Mouse (Mus musculus) liver, adult 2 months (tissue): ENCODE results near the gene Rint1. TPM values are rescaled to one million over a fixed set of nuclear protein-coding genes. Genes with fewer than 3 reads are reported as not detected.
"Not testable (repeated sequence)": the region's sequence is repeated elsewhere in the genome, so short reads cannot be mapped to it uniquely, and the experiment has no call there.

Experiments used
- DNase-seq: peaks from one replicate; pipeline ENCODE4 v3.0.0-alpha.2; 2011; ENCODE audit warnings: low read depth, low spot score; ENCODE audit errors: extremely low read depth
- H3K27ac ChIP-seq: fragments of 200-500 bp; replicated peaks from 2 replicates; pipeline ENCODE4 v1.5.1; 2012; ENCODE audit warnings: low read depth, mild to moderate bottlenecking, control low read depth, inconsistent platforms, low read length; ENCODE audit not compliant: insufficient read depth
- H3K27me3 ChIP-seq: fragments of 200-500 bp; 2 replicates; pipeline ENCODE4 v1.6.1; 2012; ENCODE audit warnings: mild to moderate bottlenecking, moderate library complexity, low read length, inconsistent platforms; ENCODE audit not compliant: control insufficient read depth, insufficient read depth
- H3K36me3 ChIP-seq: fragments of 200-500 bp; 2 replicates; pipeline ENCODE4 v1.6.1; 2012; ENCODE audit warnings: low read length, inconsistent platforms; ENCODE audit not compliant: control insufficient read depth, insufficient read depth
- H3K4me1 ChIP-seq: fragments of 200-500 bp; 2 replicates; pipeline ENCODE4 v1.6.1; 2011; ENCODE audit warnings: low read length; ENCODE audit not compliant: control insufficient read depth, insufficient read depth
- H3K4me3 ChIP-seq: fragments of 200-500 bp; 2 replicates; pipeline ENCODE4 v1.5.1; 2011; ENCODE audit warnings: low read depth, mild to moderate bottlenecking, control low read depth, low read length, moderate library complexity; ENCODE audit not compliant: insufficient read depth
- H3K79me2 ChIP-seq: fragments of 200-500 bp; 2 replicates; pipeline ENCODE4 v1.6.1; 2012; ENCODE audit warnings: inconsistent platforms, mild to moderate bottlenecking, low read length, moderate library complexity; ENCODE audit not compliant: control insufficient read depth, insufficient read depth
- H3K9ac ChIP-seq: fragments of 200-500 bp; 2 replicates; pipeline ENCODE4 v1.6.1; 2012; ENCODE audit warnings: low read depth, mild to moderate bottlenecking, control low read depth, inconsistent platforms, low read length
- CTCF ChIP-seq: fragments of 200-500 bp; IDR thresholded peaks from 2 replicates; pipeline ENCODE4 v1.5.1; 2011; ENCODE audit warnings: low read depth, low read length, control low read depth
- POLR2A ChIP-seq: fragments of 200-500 bp; IDR thresholded peaks from 2 replicates; pipeline ENCODE4 v1.6.1; 2011; ENCODE audit warnings: low read length, control low read depth; ENCODE audit not compliant: insufficient read depth; ENCODE audit errors: extremely low read depth
- WGBS: fragments of 180-500 bp; shearing (Covaris S2); methylation state at CpG from one replicate; pipeline ENCODE4 v1.1.7; 2018; 5-methylcytosine and 5-hydroxymethylcytosine counted together
- polyA plus RNA-seq: library from polyadenylated mRNA; depleted of rRNA; stranded (reverse); fragments of >200 nt; gene quantifications from 2 replicates; pipeline ENCODE4 v1.2.3, GENCODE M21; 2012
- total RNA-seq: library from RNA; depleted of rRNA; stranded (reverse); fragments of >200 nt; gene quantifications from 2 replicates; pipeline ENCODE4 v1.2.3, GENCODE M21; 2014

Gene Rint1
- total and polyA plus RNA-seq, 2 experiments: 13.6 TPM

DNA sequence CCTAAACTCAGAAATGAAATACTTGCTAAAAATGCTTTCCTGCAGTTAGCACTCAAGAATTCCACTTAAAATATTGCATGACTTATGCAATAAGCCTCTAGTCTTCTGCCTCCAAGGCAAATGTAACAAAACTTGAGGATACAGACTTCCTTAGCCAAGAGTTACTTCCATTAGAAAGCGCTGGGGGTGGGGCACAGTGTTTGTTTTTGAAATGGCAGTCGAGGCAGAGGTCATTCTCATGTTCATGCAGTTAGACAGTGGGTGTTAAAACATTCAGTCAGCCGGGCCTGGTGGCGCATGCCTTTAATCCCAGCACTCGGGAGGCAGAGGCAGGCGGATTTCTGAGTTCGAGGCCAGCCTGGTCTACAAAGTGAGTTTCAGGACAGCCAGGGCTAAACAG lies 50.6 kb downstream of the Rint1 start:
- Histone ChIP-seq H3K27me3 (no peaks in the 10 kb centered on the region), H3K79me2 (no peaks in the 10 kb centered on the region; the same call in 1 of the 2 replicates), H3K36me3 (peaks cover 16% of the 10 kb centered on the region), H3K4me1 (0 out of 2 replicates have a peak, but pooled peaks cover 3% of the 10 kb centered on the region), H3K4me3 (no peak overlapping the region), H3K27ac (no peak overlapping the region), H3K9ac (no peak overlapping the region)
- DNase-seq: no peak
- no peak for TF ChIP-seq CTCF
- TF ChIP-seq POLR2A: no peak
- WGBS: 81% methylated on average over 7 of the region's 7 CpGs

DNA sequence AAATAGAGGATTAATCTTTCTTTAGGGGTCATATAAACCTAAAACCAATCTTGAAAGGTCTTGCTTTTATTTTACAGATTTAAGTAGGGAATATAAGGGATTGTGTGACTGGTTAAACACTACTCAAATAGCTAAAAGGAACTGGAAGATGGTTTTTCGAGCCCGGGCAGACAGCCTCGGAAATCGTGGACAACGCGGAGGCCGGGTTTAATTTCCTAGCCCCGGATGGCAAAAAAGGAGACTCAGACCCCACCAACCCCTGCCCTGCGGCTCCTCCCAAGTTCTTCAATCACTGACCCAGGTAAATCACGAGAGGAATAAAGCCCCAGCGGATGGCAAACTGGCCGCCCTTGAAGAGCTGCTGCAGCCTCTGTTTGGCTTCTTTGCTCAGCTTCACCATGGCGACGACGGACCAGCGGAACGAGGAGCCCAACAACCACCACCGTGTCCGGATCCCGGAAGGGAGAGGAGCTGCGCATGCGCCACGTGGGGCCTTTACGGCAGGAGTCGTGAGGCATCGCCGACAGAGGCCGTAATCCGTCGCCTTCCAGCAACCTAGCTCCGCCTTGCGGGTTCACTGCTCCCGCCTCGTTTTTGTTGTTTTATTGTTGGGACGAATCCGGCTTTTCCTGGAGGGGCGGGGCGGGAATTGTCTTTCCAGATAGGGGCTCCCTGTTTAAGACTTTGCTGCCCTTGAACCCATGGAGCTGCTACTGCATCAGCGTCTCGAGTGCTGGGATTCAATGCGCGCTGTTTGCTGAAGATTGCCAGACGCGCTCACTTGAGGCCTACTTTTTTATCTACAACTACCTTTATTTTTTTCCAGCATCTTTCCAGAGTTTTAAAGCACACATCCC lies 56.4 kb downstream of the Rint1 start, which contains the start of gene Tomm7:
TSS of gene Tomm7 (minus strand) at position 488 of the 857 bp plus-strand sequence.
- H3K4me3 ChIP-seq: peak within 1 kb of the TSS; percentile 60
- 0 out of 2 replicates have a peak, but pooled peaks cover 3% of the 10 kb centered on the region for H3K4me1 ChIP-seq
- peak within 1 kb of the TSS; percentile 6 for H3K27ac ChIP-seq
- H3K9ac ChIP-seq: peak within 1 kb of the TSS; percentile 60
- H3K36me3 ChIP-seq: peaks cover 13% of the 10 kb centered on the region
- TF ChIP-seq POLR2A: peak; percentile 62
- no peak for TF ChIP-seq CTCF
- H3K27me3 ChIP-seq: 0 out of 2 replicates have a peak, but pooled peaks cover 2% of the 10 kb centered on the region
- peak; percentile 92 for DNase-seq
- WGBS: under 1% methylated on average over 44 of the region's 44 CpGs
- no peaks in the 10 kb centered on the region; the same call in 1 of the 2 replicates for H3K79me2 ChIP-seq

DNA sequence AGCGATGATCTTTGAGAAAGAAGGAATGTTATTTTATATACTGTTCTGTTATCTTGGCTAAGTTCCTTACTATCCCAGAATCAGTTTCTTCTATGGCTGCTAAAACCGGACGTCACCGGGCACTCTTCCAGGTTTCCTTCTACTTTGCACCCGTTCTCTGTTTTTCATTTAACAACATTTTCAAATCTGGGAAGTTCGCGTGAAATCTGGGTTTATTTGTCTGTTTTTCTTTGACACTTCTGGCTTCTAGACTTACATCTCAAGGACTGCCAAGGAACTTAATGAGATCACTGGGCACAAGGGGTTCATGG lies 57.0 kb downstream of the Rint1 start:
- H3K4me3 ChIP-seq: no peak overlapping the region
- H3K27me3 ChIP-seq: 0 out of 2 replicates have a peak, but pooled peaks cover 2% of the 10 kb centered on the region
- H3K4me1 ChIP-seq: 0 out of 2 replicates have a peak, but pooled peaks cover 3% of the 10 kb centered on the region
- H3K27ac ChIP-seq: no peak overlapping the region
- no peaks in the 10 kb centered on the region; the same call in 1 of the 2 replicates for H3K79me2 ChIP-seq
- no peak for DNase-seq
- 13% methylated on average over 7 of the region's 7 CpGs for WGBS
- H3K36me3 ChIP-seq: peaks cover 8% of the 10 kb centered on the region
- TF ChIP-seq POLR2A: no peak
- TF ChIP-seq CTCF: no peak
- no peak overlapping the region for H3K9ac ChIP-seq

DNA sequence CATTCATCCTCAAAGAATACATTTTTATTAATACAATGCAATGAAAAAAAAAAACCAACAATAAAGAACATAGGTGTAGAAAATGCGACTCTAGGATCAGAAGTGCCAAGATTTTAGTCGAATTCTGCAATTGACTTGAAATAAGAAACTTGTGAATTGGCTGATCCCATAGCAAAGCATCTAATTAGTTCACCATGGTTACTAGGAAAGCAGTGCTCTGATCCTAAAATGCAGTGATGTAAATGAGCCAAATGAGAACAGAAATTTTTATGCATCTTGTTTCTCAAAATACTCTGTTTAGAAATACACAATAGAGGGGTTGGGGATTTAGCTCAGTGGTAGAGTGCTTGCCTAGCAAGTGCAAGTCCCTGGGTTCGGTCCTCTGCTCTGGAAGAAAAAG lies 57.6 kb downstream of the Rint1 start:
- no peak overlapping the region for H3K4me3 ChIP-seq
- WGBS: 92% methylated on average over 3 of the region's 3 CpGs
- H3K79me2 ChIP-seq: no peaks in the 10 kb centered on the region; the same call in 1 of the 2 replicates
- no peak overlapping the region for H3K9ac ChIP-seq
- peaks cover 3% of the 10 kb centered on the region for H3K4me1 ChIP-seq
- no peak for DNase-seq
- peaks cover 7% of the 10 kb centered on the region for H3K36me3 ChIP-seq
- 0 out of 2 replicates have a peak, but pooled peaks cover 2% of the 10 kb centered on the region for H3K27me3 ChIP-seq
- TF ChIP-seq CTCF: no peak
- no peak for TF ChIP-seq POLR2A
- H3K27ac ChIP-seq: no peak overlapping the region

DNA sequence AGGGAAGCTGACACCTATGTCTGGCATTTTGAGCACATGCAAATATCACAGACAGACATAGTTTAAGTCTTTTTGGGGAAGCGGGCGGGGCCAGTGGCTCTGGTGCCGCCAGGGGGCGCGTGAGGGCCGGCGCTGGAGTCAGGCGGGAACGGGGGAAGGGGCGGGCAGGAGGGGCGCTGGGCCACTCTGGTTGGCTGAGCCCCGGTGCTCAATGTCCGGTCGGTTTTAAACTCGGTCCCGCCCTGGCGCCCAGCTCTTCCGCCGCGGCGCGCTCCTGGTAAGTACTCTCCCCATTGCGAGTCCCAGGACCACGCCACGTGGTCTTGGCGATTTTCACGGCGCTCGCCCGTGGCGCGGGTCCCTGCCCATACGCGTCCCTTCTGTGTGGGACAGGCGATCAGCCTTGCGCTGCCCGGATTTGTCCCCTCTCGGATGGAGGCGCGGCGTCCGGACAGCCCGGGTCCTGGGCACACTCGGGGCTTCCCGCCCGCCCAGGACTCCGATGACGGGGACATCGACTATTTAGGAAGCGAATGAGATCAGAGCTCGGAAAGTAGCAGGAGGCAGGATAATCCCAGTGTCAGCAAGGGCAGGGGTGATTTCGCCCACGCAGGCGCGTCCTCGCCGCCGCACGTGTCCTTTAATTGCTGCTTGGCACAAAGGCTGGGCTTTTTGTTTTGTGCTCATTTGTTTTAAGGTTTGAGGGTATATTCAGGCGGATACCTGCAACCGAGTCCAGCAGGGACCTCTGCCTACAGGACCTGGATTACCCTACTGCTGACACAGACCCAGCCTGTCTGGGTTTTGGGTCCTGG lies 63.0 kb downstream of the Rint1 start:
- H3K27ac ChIP-seq: no peak overlapping the region; the same call in 1 of the 2 replicates
- peak overlapping the region; percentile 95 for H3K4me3 ChIP-seq
- H3K36me3 ChIP-seq: peaks cover 4% of the 10 kb centered on the region; the same call in 1 of the 2 replicates
- WGBS: under 1% methylated on average over 60 of the region's 61 CpGs
- peak; percentile 40 for DNase-seq
- TF ChIP-seq POLR2A (0 out of 2 replicates have a peak, but pooled peaks have one; percentile 10), CTCF (peak; percentile 68)
- peaks cover 8% of the 10 kb centered on the region; the same call in 1 of the 2 replicates for H3K27me3 ChIP-seq
- H3K9ac ChIP-seq: peak overlapping the region; percentile 85
- peaks cover 2% of the 10 kb centered on the region for H3K4me1 ChIP-seq
- H3K79me2 ChIP-seq: no peaks in the 10 kb centered on the region

DNA sequence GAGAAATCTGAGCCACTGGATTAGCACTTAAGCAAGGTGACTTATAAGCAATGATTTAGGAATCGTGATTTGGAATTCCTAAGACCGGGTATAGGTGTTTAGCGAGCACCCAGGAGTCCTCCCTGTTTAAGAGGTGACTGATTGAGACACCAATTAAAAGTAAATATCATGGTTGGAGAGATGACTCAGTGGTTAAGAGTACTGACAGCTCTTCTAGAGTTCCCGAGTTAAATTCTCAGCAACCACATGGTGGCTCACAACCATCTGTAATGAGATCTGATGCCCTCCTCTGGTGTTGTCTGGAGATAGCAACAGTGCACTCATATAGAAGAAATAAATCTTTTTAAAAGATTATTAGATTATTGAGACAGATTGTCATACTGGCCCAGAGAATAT lies 63.6 kb downstream of the Rint1 start:
- WGBS: 5% methylated on average over 4 of the region's 4 CpGs
- peak; percentile 14 for DNase-seq
- not testable (repeated sequence) for H3K4me1 ChIP-seq, H3K36me3 ChIP-seq, H3K27ac ChIP-seq, H3K79me2 ChIP-seq
- Histone ChIP-seq H3K9ac (peak overlapping the region; percentile 85), H3K4me3 (peak overlapping the region; percentile 95), H3K27me3 (peaks cover 13% of the 10 kb centered on the region)

DNA sequence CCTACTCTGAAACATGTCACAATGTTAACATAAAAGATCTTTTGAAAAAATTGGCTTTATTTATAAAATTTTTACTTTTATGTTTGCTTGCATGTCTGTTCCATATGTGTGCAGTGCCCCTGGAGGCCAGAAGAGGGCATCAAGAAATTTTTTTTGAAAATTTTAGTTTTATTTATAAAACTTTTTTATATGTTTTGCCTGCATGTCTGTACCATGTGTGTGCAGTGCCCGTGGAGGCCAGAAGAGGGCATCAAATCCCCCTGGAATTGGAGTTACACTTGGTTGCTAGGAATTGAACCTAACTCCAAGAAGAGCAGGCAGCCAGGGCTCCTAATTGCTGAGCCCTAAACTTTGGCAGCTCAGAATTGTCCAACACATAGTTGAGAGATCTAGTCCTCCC lies 65.4 kb downstream of the Rint1 start:
- not testable (repeated sequence) for H3K9ac ChIP-seq, H3K36me3 ChIP-seq, H3K4me3 ChIP-seq, H3K4me1 ChIP-seq, H3K79me2 ChIP-seq, H3K27ac ChIP-seq, DNase-seq
- 92% methylated on average over 1 of the region's 1 CpGs for WGBS
- peaks cover 11% of the 10 kb centered on the region for H3K27me3 ChIP-seq
